Mouse (Mus musculus): ENCODE measurements around the gene Fam198b.

GRCm38 (mm10) chr3:79989911-79990310, 105.6 kb downstream of the Fam198b start:
- TF ChIP-seq POLR2A (IDR thresholded peaks at IDR 0.05; ENCODE audit: low read depth, low read length) (no peak), CTCF (IDR thresholded peaks at IDR 0.05; ENCODE audit: extremely low read depth, insufficient read depth, insufficient read length, insufficient replicate concordance) (no peak)

Data from spleen, adult 2 months (tissue).